Mouse (Mus musculus) testis, adult 2 months (tissue): ENCODE data around the gene Abhd6.

Experiments used
- CTCF ChIP-seq: fragments of 200-500 bp; IDR thresholded peaks from 2 replicates; pipeline ENCODE4 v1.5.1; 2012; ENCODE audit warnings: low read depth, mild to moderate bottlenecking, inconsistent platforms, low read length, moderate library complexity; ENCODE audit not compliant: control insufficient read depth, insufficient read depth, insufficient replicate concordance
- POLR2A ChIP-seq: fragments of 200-500 bp; IDR thresholded peaks from 2 replicates; pipeline ENCODE4 v1.6.1; 2012; ENCODE audit warnings: low read depth, mild to moderate bottlenecking, inconsistent platforms, low read length, moderate library complexity; ENCODE audit not compliant: control insufficient read depth

- TF ChIP-seq CTCF (no peak), POLR2A (no peak)
These were observed 92.3 kb downstream of the Abhd6 start for GRCm38 (mm10) chr14:8094931-8095561.
